11 mouse cellular contexts compared by ENCODE assay signal in genomic region chr10:87862899-87863298, GRCm38 (mm10). TPM values are rescaled to one million over a fixed set of nuclear protein-coding genes. Genes with fewer than 3 reads are reported as not detected.
DNase-seq lines count a peak whose midpoint lies in the region; ATAC-seq and TF ChIP-seq lines count a peak whose summit lies in the region.
"Had no signal": no experiment of that assay in that cellular context is flagged by ENCODE, and none has a peak within 500 bp of the region (broad histone marks: within the 10 kb centered on the region; RNA-seq: fewer than 3 reads in every experiment).

No protein-coding gene starts in this region.

- whole genome bisulfite sequencing in kidney, embryonic 15.5 days: 16% methylated on average over 7 of the region's 7 CpGs
- 66% methylated on average over 7 of the region's 7 CpGs for WGBS in forebrain, postnatal 0 days
- 24% methylated on average over 7 of the region's 7 CpGs for WGBS in cerebellum, adult 2 months

- H3K27me3 ChIP-seq in kidney, embryonic 15.5 days: peaks cover 8% of the 10 kb centered on the region
- H3K27me3 ChIP-seq in forebrain, postnatal 0 days (ENCODE audit: insufficient read depth, low read length): peaks cover 3% of the 10 kb centered on the region; the same call in 1 of the 2 replicates
- no peaks in the 10 kb centered on the region; the same call in 1 of the 2 replicates for H3K27me3 ChIP-seq in cerebellum, adult 2 months (ENCODE audit: control insufficient read depth, insufficient read depth, low read length)

- no peak for DNase-seq in kidney, postnatal 10 days
- DNase-seq in gastrocnemius, postnatal 36 days: peak; percentile 44 to 48
- DNase-seq in kidney, postnatal 14 days: peak; percentile 24
- DNase-seq in forebrain, postnatal 0 days: no peak
- DNase-seq in cerebellum, adult 2 months: no peak
- DNase-seq: midbrain, embryonic 14.5 days; thymus, postnatal 14 days had no signal

- TF ChIP-seq POLR2A in bone marrow macrophage, adult 2 months (IDR thresholded peaks at IDR 0.05; ENCODE audit: borderline replicate concordance, low read depth, low read length): no peak
- TF ChIP-seq POLR2A in cerebellum, adult 2 months (IDR thresholded peaks at IDR 0.05; ENCODE audit: borderline replicate concordance, insufficient read depth, low read length): no peak

- no peak overlapping the region for H3K9ac ChIP-seq in kidney, embryonic 15.5 days
- H3K9ac ChIP-seq in forebrain, postnatal 0 days: no peak overlapping the region
- H3K9ac ChIP-seq: liver, embryonic 15.5 days had no signal

- peak overlapping the region; percentile 45; the same call in 1 of the 2 replicates for H3K27ac ChIP-seq in kidney, embryonic 15.5 days
- H3K27ac ChIP-seq in bone marrow macrophage, adult 2 months (ENCODE audit: insufficient read depth, low read depth, low read length): no peak overlapping the region; the same call in 1 of the 2 replicates
- H3K27ac ChIP-seq in forebrain, postnatal 0 days (ENCODE audit: low read depth, low read length): no peak overlapping the region
- H3K27ac ChIP-seq in cerebellum, adult 2 months (ENCODE audit: insufficient read depth, low read length): no peak overlapping the region
- H3K27ac ChIP-seq: liver, embryonic 15.5 days had no signal

- no peaks in the 10 kb centered on the region for H3K36me3 ChIP-seq in kidney, embryonic 15.5 days
- H3K36me3 ChIP-seq in forebrain, postnatal 0 days (ENCODE audit: insufficient read depth): no peaks in the 10 kb centered on the region
- H3K36me3 ChIP-seq: G1E; liver, embryonic 15.5 days had no signal

- intact Hi-C loops in gastrocnemius, postnatal 36 days (cut with DNase I): loop anchor here (10.0 kb wide), 1 partner anchor 282 kb away; the partner anchor contains the start of genes Nup37 and Parpbp

- H3K4me2 ChIP-seq in kidney, embryonic 15.5 days: peak overlapping the region; percentile 30
- H3K4me2 ChIP-seq in forebrain, postnatal 0 days (ENCODE audit: low read depth): no peak overlapping the region
- H3K4me2 ChIP-seq: liver, embryonic 15.5 days had no signal

- ATAC-seq in kidney, embryonic 15.5 days (replicated peaks; ENCODE audit: low FRiP score): no peak
- no peak for ATAC-seq in forebrain, postnatal 0 days

- H3K4me1 ChIP-seq in kidney, embryonic 15.5 days: peaks cover 66% of the 10 kb centered on the region
- peaks cover 25% of the 10 kb centered on the region for H3K4me1 ChIP-seq in bone marrow macrophage, adult 2 months (ENCODE audit: control insufficient read depth, insufficient read depth, low read length)
- H3K4me1 ChIP-seq in forebrain, postnatal 0 days (ENCODE audit: insufficient read depth): 0 out of 2 replicates have a peak, but pooled peaks cover 12% of the 10 kb centered on the region
- H3K4me1 ChIP-seq in cerebellum, adult 2 months (ENCODE audit: control insufficient read depth, insufficient read depth, low read length): no peaks in the 10 kb centered on the region; the same call in 1 of the 2 replicates

- H3K4me3 ChIP-seq in kidney, embryonic 15.5 days (replicated peaks): no peak overlapping the region
- peak overlapping the region; percentile 25 for H3K4me3 ChIP-seq in bone marrow macrophage, adult 2 months (ENCODE audit: insufficient read depth, low read length)
- no peak overlapping the region for H3K4me3 ChIP-seq in forebrain, postnatal 0 days (ENCODE audit: low read depth, low read length)
- H3K4me3 ChIP-seq in cerebellum, adult 2 months (replicated peaks; ENCODE audit: insufficient read depth, low read depth, low read length): no peak overlapping the region
- H3K4me3 ChIP-seq: liver, embryonic 15.5 days had no signal

- no peak for TF ChIP-seq CTCF in bone marrow macrophage, adult 2 months (IDR thresholded peaks at IDR 0.05; ENCODE audit: low read depth, low read length)
- TF ChIP-seq CTCF in forebrain, postnatal 0 days (IDR thresholded peaks at IDR 0.05; ENCODE audit: low read depth): no peak
- TF ChIP-seq CTCF in cerebellum, adult 2 months (IDR thresholded peaks at IDR 0.05; ENCODE audit: borderline replicate concordance, insufficient read depth, low read depth, low read length): no peak

- H3K9me3 ChIP-seq in kidney, embryonic 15.5 days (replicated peaks): no peaks in the 10 kb centered on the region
- H3K9me3 ChIP-seq in forebrain, postnatal 0 days (ENCODE audit: low read length): no peaks in the 10 kb centered on the region
- H3K9me3 ChIP-seq: liver, embryonic 15.5 days had no signal

RNA-seq across cellular contexts. Expression of gene Igf1, which starts 4.8 kb away (rescaled TPM):
- 33.9 and 37.1 TPM in 2 replicates for polyA plus RNA-seq in kidney, embryonic 15.5 days (2015; fragmentation: Nextera tagmentation; extraction: Ambion mirVana)
- 1,038 and 1,121 TPM in 2 replicates for polyA plus RNA-seq in bone marrow macrophage, adult 2 months (2012; ENCODE audit: insufficient read depth, insufficient read length, missing spikeins)
- total RNA-seq in gastrocnemius, postnatal 36 days (2021): 10 to 100 TPM; 18.4 to 31.9 TPM
- total RNA-seq in forebrain, postnatal 0 days (2014; rRNA removed): 9.3 and 11.5 TPM in 2 replicates
- 8.4 and 10.9 TPM in 2 replicates for polyA plus RNA-seq in forebrain, postnatal 0 days (2015; fragmentation: Nextera tagmentation; extraction: Ambion mirVana)
- 4.1 and 4.5 TPM in 2 replicates for polyA plus RNA-seq in cerebellum, adult 2 months (2012; rRNA removed)

Comparison
In these comparisons a context has a peak if more than half of its experiments do, and no peak if none do; other contexts are left out.
1. DNase-seq: peak in gastrocnemius, postnatal 36 days (2 of 2) and kidney, postnatal 14 days (single experiment); none in kidney, postnatal 10 days (single experiment), forebrain, postnatal 0 days (single experiment) and cerebellum, adult 2 months (0 of 2).
2. RNA of gene Igf1, which starts 4.8 kb away (polyA plus RNA-seq): 1,038 to 1,121 TPM in bone marrow macrophage, adult 2 months; 33.9 to 37.1 TPM in kidney, embryonic 15.5 days, 8.4 to 10.9 TPM in forebrain, postnatal 0 days and 4.1 to 4.5 TPM in cerebellum, adult 2 months; every median in the first group is over 10 times any median in the second.